Mouse (Mus musculus) intestine, embryonic 14.5 days (tissue): ENCODE data around the gene Adamts6. TPM values are rescaled to one million over a fixed set of nuclear protein-coding genes. Genes with fewer than 3 reads are reported as not detected.

Source experiments
- ATAC-seq: fragments of 200-750 bp; cut with Nextera tagmentation; replicated peaks from 2 replicates; pipeline ENCODE4 v1.8.0; 2017; ENCODE audit warnings: low read depth, moderate number of reproducible peaks, moderate TSS enrichment, moderate library complexity; ENCODE audit not compliant: low FRiP score, low TSS enrichment
- DNase-seq: peaks from one replicate; pipeline ENCODE4 v3.0.0-alpha.2; 2018; ENCODE audit warnings: low spot score
- H3K27ac ChIP-seq: fragments of 300-500 bp; sonication (generic); 2 replicates; pipeline ENCODE4 v1.5.1; 2014; ENCODE audit warnings: low read depth, mild to moderate bottlenecking, control low read depth
- H3K27me3 ChIP-seq: fragments of 300-500 bp; sonication (generic); replicated peaks from 2 replicates; pipeline ENCODE4 v1.6.1; 2014; ENCODE audit warnings: low read length, control low read depth; ENCODE audit not compliant: control insufficient read depth, insufficient read depth
- H3K36me3 ChIP-seq: fragments of 300-500 bp; sonication (generic); 2 replicates; pipeline ENCODE4 v1.6.1; 2014; ENCODE audit warnings: low read length, control low read depth; ENCODE audit not compliant: control insufficient read depth, insufficient read depth
- H3K4me1 ChIP-seq: fragments of 300-500 bp; sonication (generic); replicated peaks from 2 replicates; pipeline ENCODE4 v1.6.1; 2014; ENCODE audit warnings: low read length, control low read depth, mixed read lengths; ENCODE audit not compliant: control insufficient read depth, insufficient read depth
- H3K4me2 ChIP-seq: fragments of 300-500 bp; sonication (generic); 2 replicates; pipeline ENCODE4 v1.6.1; 2014; ENCODE audit warnings: low read length
- H3K4me3 ChIP-seq: fragments of 300-500 bp; sonication (generic); 2 replicates; pipeline ENCODE4 v1.5.1; 2014; ENCODE audit warnings: low read depth, low read length, control low read depth, mixed read lengths
- H3K9ac ChIP-seq: fragments of 300-500 bp; sonication (generic); 2 replicates; pipeline ENCODE4 v1.6.1; 2014; ENCODE audit warnings: mild to moderate bottlenecking, low read length
- H3K9me3 ChIP-seq: fragments of 300-500 bp; sonication (generic); 2 replicates; pipeline ENCODE4 v1.6.1; 2016; ENCODE audit warnings: low read length, control low read depth; ENCODE audit not compliant: control insufficient read depth
- WGBS: fragments of 180-500 bp; shearing (Covaris S2); extraction: QIAGEN DNeasy Blood & Tissue Kit; methylation state at CpG from one replicate; pipeline ENCODE4 v1.1.7; 2014; 5-methylcytosine and 5-hydroxymethylcytosine counted together
- polyA plus RNA-seq: library from polyadenylated mRNA; unstranded; fragments of >200 nt; fragmentation: Nextera tagmentation; extraction: Ambion mirVana; gene quantifications from 2 replicates; pipeline ENCODE4 v1.2.1, GENCODE M21; 2014

The Adamts6 gene
- polyA plus RNA-seq, 1 experiment from 2014 or later: 4.5 TPM

DNA sequence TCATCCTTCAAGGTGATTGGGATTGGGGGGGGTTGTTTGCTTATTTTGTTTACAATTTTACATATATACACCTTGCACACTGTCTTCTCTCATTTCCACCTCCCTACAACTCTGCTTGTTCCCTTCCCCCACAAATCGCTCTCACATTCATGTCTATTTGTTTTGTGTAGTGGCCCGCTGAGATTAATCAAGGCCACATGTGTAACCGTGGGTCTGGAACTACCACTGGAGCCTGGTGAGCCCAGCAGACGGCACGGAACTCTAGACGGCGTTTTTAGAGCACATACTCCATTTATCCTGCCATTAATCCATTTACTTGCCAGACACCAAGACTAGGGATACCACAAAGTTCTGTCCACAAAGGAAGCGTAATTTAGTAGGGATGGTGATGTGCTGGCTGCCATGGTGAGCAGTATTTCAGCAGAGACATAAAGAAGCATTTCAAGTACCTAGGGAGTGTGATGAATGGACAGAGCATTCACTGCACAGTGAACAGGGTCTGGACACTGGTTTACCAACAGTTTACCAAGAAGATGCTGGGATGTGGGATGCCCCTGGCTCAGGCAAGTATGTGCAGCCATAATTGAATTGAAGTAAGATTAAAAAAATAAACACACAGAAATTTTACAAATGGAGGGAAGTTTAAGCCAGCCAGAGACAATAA is 194.9 kb downstream of the Adamts6 start:
- no peak for DNase-seq
- Histone ChIP-seq H3K27ac (no peak overlapping the region), H3K4me3 (no peak overlapping the region), H3K27me3 (no peaks in the 10 kb centered on the region), H3K9ac (no peak overlapping the region), H3K4me1 (no peaks in the 10 kb centered on the region), H3K9me3 (no peaks in the 10 kb centered on the region), H3K36me3 (no peaks in the 10 kb centered on the region), H3K4me2 (no peak overlapping the region)
- WGBS: 76% methylated on average over 8 of the region's 8 CpGs
- ATAC-seq: no peak

DNA sequence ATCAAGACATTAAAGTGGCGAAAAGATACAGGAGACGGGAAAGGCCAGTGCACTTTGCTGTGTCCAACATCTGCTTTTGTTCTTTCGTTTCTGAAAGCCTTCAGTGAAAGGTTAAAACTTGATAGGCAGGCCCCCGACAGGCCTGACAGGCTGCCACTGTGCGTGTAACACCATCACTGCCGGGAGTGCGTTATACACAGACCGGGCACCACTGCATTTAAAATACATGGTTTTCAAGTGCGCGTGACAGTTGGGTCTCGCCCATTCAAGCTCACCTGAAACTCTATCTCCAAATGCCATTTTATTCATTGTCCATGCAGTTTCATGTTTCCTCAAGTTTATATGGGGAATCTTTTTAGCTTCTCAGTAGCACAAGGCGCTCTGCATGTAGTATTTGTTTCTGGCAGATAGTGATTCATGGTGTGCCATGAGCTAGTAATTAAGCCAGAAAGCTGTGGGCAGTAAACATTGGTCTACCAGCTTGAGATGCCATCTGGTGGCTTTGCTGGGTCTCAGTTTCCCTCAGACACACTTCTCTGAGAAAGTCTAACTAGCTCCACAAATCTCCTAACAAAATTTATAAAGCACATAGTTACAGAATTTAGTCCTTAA is 195.6 kb downstream of the Adamts6 start:
- no peak for ATAC-seq
- Histone ChIP-seq H3K4me2 (no peak overlapping the region), H3K9ac (no peak overlapping the region), H3K27ac (no peak overlapping the region), H3K36me3 (no peaks in the 10 kb centered on the region), H3K4me3 (no peak overlapping the region), H3K27me3 (no peaks in the 10 kb centered on the region), H3K4me1 (no peaks in the 10 kb centered on the region), H3K9me3 (no peaks in the 10 kb centered on the region)
- WGBS: 83% methylated on average over 12 of the region's 12 CpGs
- no peak for DNase-seq

DNA sequence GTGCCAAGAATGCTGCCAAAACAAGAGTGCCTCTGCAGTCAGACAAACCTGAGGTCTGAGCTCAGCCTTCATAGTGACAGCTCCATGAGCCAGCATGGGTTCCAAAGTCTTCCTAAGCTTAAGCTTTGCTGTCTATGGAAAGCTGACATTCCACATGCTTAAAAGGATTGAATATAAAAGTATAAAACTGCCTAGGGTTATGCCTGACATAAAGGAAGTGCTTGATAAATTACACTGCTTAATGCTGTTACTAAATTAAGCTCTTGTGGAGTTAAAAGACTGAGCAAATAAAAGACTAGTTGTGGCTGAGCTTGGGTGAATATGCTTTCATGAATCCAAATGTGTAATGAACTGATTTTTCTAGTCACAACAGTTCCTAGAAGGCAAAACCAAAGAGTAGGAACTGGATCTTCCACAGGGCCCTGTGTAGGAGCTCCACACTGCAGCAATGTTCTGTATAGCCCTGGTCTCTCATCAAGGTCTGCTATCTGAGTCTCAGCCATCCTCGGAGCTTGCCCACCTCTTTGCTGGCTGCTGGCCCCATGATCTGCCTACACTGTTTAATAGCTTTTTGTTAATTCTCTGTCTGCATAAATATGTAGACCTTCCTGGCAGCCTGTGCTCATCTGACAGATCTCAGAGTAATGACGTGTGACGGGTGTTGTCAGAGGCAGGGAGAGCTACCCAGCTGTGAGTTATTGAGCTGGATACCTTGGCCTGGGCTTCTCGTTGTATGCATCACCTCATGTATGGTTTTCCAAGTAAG is 203.6 kb downstream of the Adamts6 start:
- DNase-seq: no peak
- Histone ChIP-seq H3K4me1 (peaks cover 8% of the 10 kb centered on the region), H3K36me3 (no peaks in the 10 kb centered on the region), H3K27ac (peak overlapping the region; percentile 51), H3K27me3 (no peaks in the 10 kb centered on the region), H3K9me3 (no peaks in the 10 kb centered on the region), H3K9ac (no peak overlapping the region), H3K4me3 (no peak overlapping the region), H3K4me2 (no peak overlapping the region)
- no peak for ATAC-seq
- WGBS: 70% methylated on average over 4 of the region's 4 CpGs

DNA sequence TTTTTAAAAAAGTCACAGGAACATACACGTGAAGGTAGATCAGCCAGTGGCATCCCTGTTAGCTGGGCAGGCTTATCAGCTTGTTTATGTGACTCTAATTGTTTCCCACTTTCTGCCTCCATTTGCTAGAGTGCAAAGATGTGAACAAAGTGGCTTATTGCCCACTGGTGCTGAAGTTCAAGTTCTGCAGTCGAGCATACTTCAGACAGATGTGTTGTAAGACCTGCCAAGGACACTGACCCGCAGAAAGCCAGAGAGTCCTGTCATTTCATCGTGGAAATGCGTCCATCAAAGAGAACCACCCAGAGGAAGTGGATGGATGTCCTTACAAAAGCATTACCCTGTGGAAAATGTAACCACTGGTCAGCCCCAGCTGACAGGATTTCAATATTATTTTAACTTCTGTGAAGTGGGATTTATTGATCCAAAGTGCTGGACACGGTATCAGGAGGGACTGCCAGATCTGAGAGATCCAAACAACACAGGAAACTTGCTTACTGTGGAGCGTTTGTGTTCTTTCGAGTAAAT is 205.9 kb downstream of the Adamts6 start:
- H3K9ac ChIP-seq: no peak overlapping the region
- H3K9me3 ChIP-seq: no peaks in the 10 kb centered on the region
- WGBS: 38% methylated on average over 8 of the region's 8 CpGs
- ATAC-seq (no peak), DNase-seq (no peak)
- no peaks in the 10 kb centered on the region for H3K27me3 ChIP-seq
- H3K36me3 ChIP-seq: no peaks in the 10 kb centered on the region
- no peak overlapping the region for H3K4me2 ChIP-seq
- H3K4me1 ChIP-seq: peaks cover 8% of the 10 kb centered on the region
- H3K27ac ChIP-seq: no peak overlapping the region
- no peak overlapping the region for H3K4me3 ChIP-seq

DNA sequence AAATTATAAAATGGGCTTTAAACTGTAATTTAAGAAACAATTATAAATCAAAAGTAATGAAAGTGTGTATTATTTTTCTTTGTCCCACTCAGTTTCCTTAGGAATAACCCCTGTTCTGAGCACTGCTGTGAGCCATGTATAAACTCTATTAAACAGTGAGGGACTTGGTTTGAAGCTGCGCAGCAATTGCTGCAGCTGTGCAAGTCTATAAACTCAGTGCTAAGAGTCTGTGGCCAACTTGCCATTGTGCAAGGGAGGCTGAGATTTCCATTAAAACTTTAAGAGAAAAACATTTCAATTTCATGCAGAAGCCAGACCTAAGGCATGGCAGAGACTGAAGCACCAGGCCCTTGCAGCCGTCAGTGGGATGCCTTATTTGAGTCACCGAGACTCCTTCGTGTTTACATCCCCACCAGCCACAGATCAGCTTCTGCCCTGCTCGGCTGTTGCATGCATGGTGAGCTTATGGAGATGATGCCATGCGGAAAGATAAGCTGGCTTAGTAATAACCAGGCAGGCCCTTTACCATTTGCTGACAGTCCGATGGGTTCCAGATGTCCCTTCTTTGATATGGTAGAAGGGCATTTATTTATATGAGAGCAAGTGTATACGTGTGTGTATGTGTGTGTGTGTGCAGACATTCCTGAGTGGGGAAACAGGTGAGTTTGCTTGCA is 206.7 kb downstream of the Adamts6 start:
- Histone ChIP-seq H3K4me3 (no peak overlapping the region), H3K27me3 (no peaks in the 10 kb centered on the region), H3K9me3 (no peaks in the 10 kb centered on the region), H3K9ac (no peak overlapping the region), H3K4me2 (no peak overlapping the region), H3K36me3 (no peaks in the 10 kb centered on the region), H3K27ac (no peak overlapping the region), H3K4me1 (peaks cover 8% of the 10 kb centered on the region)
- no peak for DNase-seq
- no peak for ATAC-seq
- 49% methylated on average over 8 of the region's 8 CpGs for WGBS

DNA sequence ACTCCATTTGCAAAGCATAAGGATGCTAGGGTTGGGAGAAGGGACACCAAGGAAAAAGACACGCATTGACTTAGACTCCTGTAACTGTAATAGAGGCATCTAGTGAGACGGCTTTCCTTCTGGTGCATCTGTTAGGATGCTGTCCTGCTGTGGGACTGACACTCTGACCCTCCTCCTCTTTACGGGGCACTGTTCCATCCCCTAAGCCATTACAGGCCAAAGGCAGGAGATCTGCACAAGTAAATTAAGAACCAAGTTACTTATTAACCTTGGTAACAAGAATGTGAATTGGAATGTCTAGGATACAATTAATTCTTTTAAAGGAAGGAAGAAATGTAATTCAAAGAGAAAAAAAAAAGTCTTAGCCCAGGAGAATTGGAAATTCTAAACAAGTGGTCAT is 210.0 kb downstream of the Adamts6 start:
- H3K27me3 ChIP-seq: no peaks in the 10 kb centered on the region
- H3K9me3 ChIP-seq: no peaks in the 10 kb centered on the region
- no peak overlapping the region for H3K27ac ChIP-seq
- DNase-seq (peak; percentile 18), ATAC-seq (no peak)
- no peaks in the 10 kb centered on the region for H3K4me1 ChIP-seq
- H3K4me3 ChIP-seq: no peak overlapping the region
- no peak overlapping the region for H3K4me2 ChIP-seq
- WGBS: 68% methylated on average over 3 of the region's 3 CpGs
- H3K36me3 ChIP-seq: no peaks in the 10 kb centered on the region
- H3K9ac ChIP-seq: no peak overlapping the region

DNA sequence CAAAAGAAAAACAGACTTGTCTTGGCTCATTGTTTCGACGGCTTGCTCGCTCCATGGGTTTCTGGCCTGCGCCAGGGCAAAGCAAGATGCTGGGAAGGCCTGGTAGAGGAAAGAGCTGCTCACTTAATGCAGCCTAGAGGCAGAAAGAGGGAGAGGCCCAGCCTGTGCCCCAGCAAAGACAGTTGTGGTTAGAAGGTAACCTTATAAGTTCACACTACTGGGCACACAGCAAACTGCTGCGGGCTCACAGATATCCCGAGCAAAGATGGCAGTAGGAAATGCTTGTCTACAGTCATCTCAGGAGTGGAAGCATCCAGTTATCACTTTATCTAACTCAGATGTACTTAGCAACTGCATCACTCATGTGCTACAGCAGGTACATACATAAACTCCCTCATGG is 211.0 kb downstream of the Adamts6 start:
- no peak for ATAC-seq
- 95% methylated on average over 6 of the region's 6 CpGs for WGBS
- Histone ChIP-seq H3K27me3 (no peaks in the 10 kb centered on the region), H3K27ac (no peak overlapping the region), H3K9ac (no peak overlapping the region), H3K4me1 (no peaks in the 10 kb centered on the region), H3K36me3 (no peaks in the 10 kb centered on the region), H3K4me3 (no peak overlapping the region), H3K9me3 (no peaks in the 10 kb centered on the region), H3K4me2 (no peak overlapping the region)
- DNase-seq: peak; percentile 12
